Mouse (Mus musculus): ENCODE results near the gene Rad21l. TPM values are rescaled to one million over a fixed set of nuclear protein-coding genes. Genes with fewer than 3 reads are reported as not detected.

The Rad21l gene
- total RNA-seq, 1 experiment: 0.13 TPM

GRCm38 (mm10) chr2:151636015-151636402, 32.3 kb downstream of the Rad21l start:
- in situ Hi-C loops (cut with MboI; ENCODE audit: low sequenced_read_pairs in 2 of 2, unreplicated experiment in 2 of 2): no loop called here
- Histone ChIP-seq H3K36me3 (ENCODE audit: control insufficient read depth, insufficient read depth, low read length, poor library complexity, severe bottlenecking) (no peaks in the 10 kb centered on the region), H3K9ac (ENCODE audit: insufficient read depth, low read depth, low read length, poor library complexity, severe bottlenecking) (no peak overlapping the region), H3K9me3 (ENCODE audit: control insufficient read depth, insufficient read depth, low read depth, low read length) (no peaks in the 10 kb centered on the region), H3K4me1 (ENCODE audit: control insufficient read depth in 2 of 2, insufficient read depth in 2 of 2, low read length in 2 of 2, poor library complexity in 1 of 2) (no peaks in the 10 kb centered on the region; a peak in 1 of 4 replicates), H3K4me3 (ENCODE audit: insufficient read depth in 1 of 2, low read depth in 1 of 2, low read length in 2 of 2, poor library complexity in 1 of 2, severe bottlenecking in 1 of 2) (no peak overlapping the region), H3K27ac (ENCODE audit: insufficient read depth, low read depth, low read length, poor library complexity, severe bottlenecking) (no peak overlapping the region)
- TF ChIP-seq ZC3H11A (IDR thresholded peaks at IDR 0.05; ENCODE audit: borderline replicate concordance, low read depth, low read length) (no peak), ZNF384 (IDR thresholded peaks at IDR 0.05; ENCODE audit: low read depth, low read length) (no peak), CHD2 (IDR thresholded peaks at IDR 0.05; ENCODE audit: low read depth, low read length) (no peak), MAFK (IDR thresholded peaks at IDR 0.05; ENCODE audit: insufficient read depth, low read depth, low read length) (no peak), HCFC1 (IDR thresholded peaks at IDR 0.05; ENCODE audit: borderline replicate concordance, insufficient read depth, low read length) (no peak)
- no peak for DNase-seq (ENCODE audit: low read depth, low spot score)

- Histone ChIP-seq H3K9ac (ENCODE audit: insufficient read depth, low read depth, low read length, poor library complexity, severe bottlenecking) (no peak overlapping the region), H3K36me3 (ENCODE audit: control insufficient read depth, insufficient read depth, low read length, poor library complexity, severe bottlenecking) (no peaks in the 10 kb centered on the region), H3K27ac (ENCODE audit: insufficient read depth, low read depth, low read length, poor library complexity, severe bottlenecking) (no peak overlapping the region), H3K4me3 (ENCODE audit: insufficient read depth in 1 of 2, low read depth in 1 of 2, low read length in 2 of 2, poor library complexity in 1 of 2, severe bottlenecking in 1 of 2) (no peak overlapping the region), H3K4me1 (ENCODE audit: control insufficient read depth in 2 of 2, insufficient read depth in 2 of 2, low read length in 2 of 2, poor library complexity in 1 of 2) (no peaks in the 10 kb centered on the region; a peak in 1 of 4 replicates), H3K9me3 (ENCODE audit: control insufficient read depth, insufficient read depth, low read depth, low read length) (no peaks in the 10 kb centered on the region)
- DNase-seq (ENCODE audit: low read depth, low spot score): no peak
- in situ Hi-C loops (cut with MboI; ENCODE audit: low sequenced_read_pairs in 2 of 2, unreplicated experiment in 2 of 2): no loop called here
- TF ChIP-seq HCFC1 (IDR thresholded peaks at IDR 0.05; ENCODE audit: borderline replicate concordance, insufficient read depth, low read length) (no peak), MAFK (IDR thresholded peaks at IDR 0.05; ENCODE audit: insufficient read depth, low read depth, low read length) (no peak), ZNF384 (IDR thresholded peaks at IDR 0.05; ENCODE audit: low read depth, low read length) (no peak)
Observed at GRCm38 (mm10) chr2:151635362-151636014, 32.8 kb downstream of the Rad21l start.

GRCm38 (mm10) chr2:151634903-151635302, 33.4 kb downstream of the Rad21l start:
- no peak overlapping the region for H3K27ac ChIP-seq (ENCODE audit: insufficient read depth, low read depth, low read length, poor library complexity, severe bottlenecking)
- H3K9me3 ChIP-seq (ENCODE audit: control insufficient read depth, insufficient read depth, low read depth, low read length): no peaks in the 10 kb centered on the region
- H3K4me3 ChIP-seq (ENCODE audit: insufficient read depth in 1 of 2, low read depth in 1 of 2, low read length in 2 of 2, poor library complexity in 1 of 2, severe bottlenecking in 1 of 2): no peak overlapping the region
- no peak overlapping the region for H3K9ac ChIP-seq (ENCODE audit: insufficient read depth, low read depth, low read length, poor library complexity, severe bottlenecking)
- in situ Hi-C loops (cut with MboI; ENCODE audit: low sequenced_read_pairs in 2 of 2, unreplicated experiment in 2 of 2): no loop called here
- no peaks in the 10 kb centered on the region; a peak in 1 of 4 replicates for H3K4me1 ChIP-seq (ENCODE audit: control insufficient read depth in 2 of 2, insufficient read depth in 2 of 2, low read length in 2 of 2, poor library complexity in 1 of 2)
- TF ChIP-seq MAFK (IDR thresholded peaks at IDR 0.05; ENCODE audit: insufficient read depth, low read depth, low read length): no peak
- peak; percentile 47; the same call in 1 of the 2 replicates for TF ChIP-seq ZNF384 (IDR thresholded peaks at IDR 0.05; ENCODE audit: low read depth, low read length)
- TF ChIP-seq HCFC1 (IDR thresholded peaks at IDR 0.05; ENCODE audit: borderline replicate concordance, insufficient read depth, low read length): peak; percentile 78
- no peak for DNase-seq (ENCODE audit: low read depth, low spot score)
- H3K36me3 ChIP-seq (ENCODE audit: control insufficient read depth, insufficient read depth, low read length, poor library complexity, severe bottlenecking): no peaks in the 10 kb centered on the region

- no peak overlapping the region for H3K4me3 ChIP-seq (ENCODE audit: insufficient read depth in 1 of 2, low read depth in 1 of 2, low read length in 2 of 2, poor library complexity in 1 of 2, severe bottlenecking in 1 of 2)
- no peaks in the 10 kb centered on the region for H3K9me3 ChIP-seq (ENCODE audit: control insufficient read depth, insufficient read depth, low read depth, low read length)
- no peak overlapping the region for H3K9ac ChIP-seq (ENCODE audit: insufficient read depth, low read depth, low read length, poor library complexity, severe bottlenecking)
- DNase-seq (ENCODE audit: low read depth, low spot score): no peak
- TF ChIP-seq CHD2 (IDR thresholded peaks at IDR 0.05; ENCODE audit: low read depth, low read length): no peak
- TF ChIP-seq HCFC1 (IDR thresholded peaks at IDR 0.05; ENCODE audit: borderline replicate concordance, insufficient read depth, low read length): no peak
- TF ChIP-seq MAFK (IDR thresholded peaks at IDR 0.05; ENCODE audit: insufficient read depth, low read depth, low read length): no peak
- TF ChIP-seq ZC3H11A (IDR thresholded peaks at IDR 0.05; ENCODE audit: borderline replicate concordance, low read depth, low read length): no peak
- TF ChIP-seq ZNF384 (IDR thresholded peaks at IDR 0.05; ENCODE audit: low read depth, low read length): no peak
- H3K36me3 ChIP-seq (ENCODE audit: control insufficient read depth, insufficient read depth, low read length, poor library complexity, severe bottlenecking): no peaks in the 10 kb centered on the region
- no peaks in the 10 kb centered on the region; a peak in 1 of 4 replicates for H3K4me1 ChIP-seq (ENCODE audit: control insufficient read depth in 2 of 2, insufficient read depth in 2 of 2, low read length in 2 of 2, poor library complexity in 1 of 2)
- in situ Hi-C loops (cut with MboI; ENCODE audit: low sequenced_read_pairs in 2 of 2, unreplicated experiment in 2 of 2): no loop called here
- H3K27ac ChIP-seq (ENCODE audit: insufficient read depth, low read depth, low read length, poor library complexity, severe bottlenecking): no peak overlapping the region
Observed at GRCm38 (mm10) chr2:151632982-151633381, 35.4 kb downstream of the Rad21l start.

All from ES-E14 (cell line).